Mouse (Mus musculus) CH12.LX (cell line): ENCODE measurements around the gene Arhgap5.

Source experiments
- CTCF ChIP-seq, 2 experiments: IDR thresholded peaks in 1 of 2; conservative IDR thresholded peaks in 1 of 2; 2 replicates each; pipeline ENCODE4 v1.5.1; 2011 to 2012; ENCODE audit warnings: low read depth in 2 of 2, low read length in 2 of 2, improper control_type of control experiment in 1 of 2, inconsistent platforms in 1 of 2, mild to moderate bottlenecking in 1 of 2, moderate library complexity in 1 of 2
- HCFC1 ChIP-seq: IDR thresholded peaks from 2 replicates; pipeline ENCODE4 v1.6.1; 2012; ENCODE audit warnings: low read depth, mild to moderate bottlenecking, inconsistent platforms, low read length, improper control_type of control experiment
- KAT2A ChIP-seq: IDR thresholded peaks from 2 replicates; pipeline ENCODE4 v1.6.1; 2012; ENCODE audit warnings: low read length, improper control_type of control experiment, inconsistent platforms; ENCODE audit not compliant: insufficient replicate concordance
- POLR2A ChIP-seq: IDR thresholded peaks from 2 replicates; pipeline ENCODE4 v1.6.1; 2011; ENCODE audit warnings: low read depth, mild to moderate bottlenecking, improper control_type of control experiment, low read length
- POLR2AphosphoS2 ChIP-seq: IDR thresholded peaks from 2 replicates; pipeline ENCODE4 v1.6.1; 2011; ENCODE audit warnings: low read depth, low read length, improper control_type of control experiment
- USF2 ChIP-seq: conservative IDR thresholded peaks from 2 replicates; pipeline ENCODE4 v1.6.1; 2011; ENCODE audit warnings: low read depth, low read length, improper control_type of control experiment
- ZKSCAN1 ChIP-seq: IDR thresholded peaks from 2 replicates; pipeline ENCODE4 v1.6.1; 2012; ENCODE audit warnings: low read depth, inconsistent platforms, low read length, improper control_type of control experiment, borderline replicate concordance

- TF ChIP-seq USF2 (no peak), CTCF (conservative IDR thresholded peaks at IDR 0.05 in 1 of 2, IDR thresholded peaks at IDR 0.05 in 1 of 2; ENCODE audit: low read depth in 2 of 2, low read length in 2 of 2) (no peak), ZKSCAN1 (no peak), POLR2A (no peak), HCFC1 (no peak), KAT2A (no peak), POLR2AphosphoS2 (no peak)
Observed at GRCm38 (mm10) chr12:52552085-52552484, 48.3 kb downstream of the Arhgap5 start.
